Mouse (Mus musculus) megakaryocyte, embryonic 14.5 days (primary cell): Measurements from ENCODE around the gene Gadd45gip1. TPM values are rescaled to one million over a fixed set of nuclear protein-coding genes. Genes with fewer than 3 reads are reported as not detected.

Experiments
- H3K27me3 ChIP-seq: replicated peaks from 2 replicates; pipeline ENCODE3; 2012; ENCODE audit warnings: inconsistent platforms
- H3K36me3 ChIP-seq: replicated peaks from 2 replicates; pipeline ENCODE3; 2012; ENCODE audit warnings: low read length, inconsistent platforms, mixed read lengths
- H3K4me1 ChIP-seq: 2 replicates; pipeline ENCODE4 v1.6.1; 2012; ENCODE audit warnings: inconsistent platforms
- H3K4me3 ChIP-seq: replicated peaks from 2 replicates; pipeline ENCODE3; 2012; ENCODE audit warnings: moderate library complexity, mild to moderate bottlenecking, inconsistent platforms
- H3K9me3 ChIP-seq: 2 replicates; pipeline ENCODE4 v1.6.1; 2012; ENCODE audit warnings: inconsistent platforms
- FLI1 ChIP-seq: IDR thresholded peaks from 2 replicates; pipeline ENCODE4 v1.6.1; 2012; ENCODE audit warnings: low read length, inconsistent platforms, mixed read lengths
- GATA1 ChIP-seq: IDR thresholded peaks from 3 replicates; pipeline ENCODE4 v1.6.1; 2012; ENCODE audit warnings: mixed read lengths, low read length, inconsistent platforms, borderline replicate concordance
- polyA plus RNA-seq: library from polyadenylated mRNA; stranded (reverse); fragments of >175 nt; gene quantifications from 2 replicates; pipeline ENCODE4 v1.2.3, GENCODE M21; 2012; ENCODE audit warnings: low replicate concordance; ENCODE audit not compliant: insufficient read depth

Gene Gadd45gip1
- polyA plus RNA-seq, 1 experiment, result 49.3 TPM

DNA sequence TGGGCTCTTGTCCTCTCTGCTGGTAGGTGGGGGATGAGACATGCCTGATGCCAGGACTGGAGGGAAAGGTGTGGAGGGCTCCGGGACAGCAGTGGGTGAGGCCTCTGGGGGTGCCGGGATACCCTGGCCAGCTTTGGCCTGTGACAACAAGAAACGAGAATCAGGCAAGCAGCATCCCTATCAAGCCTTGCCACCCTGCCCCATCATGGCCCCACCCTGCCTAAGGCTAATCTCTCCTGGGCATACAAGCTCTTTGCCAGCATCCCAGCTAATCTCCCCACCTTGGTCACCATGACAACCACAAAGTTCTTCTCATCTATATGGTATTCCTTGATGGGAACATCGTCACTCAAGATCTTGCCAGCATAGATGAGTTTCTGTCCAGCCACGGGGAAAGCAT is 7.2 kb downstream of the Gadd45gip1 start:
- H3K36me3 ChIP-seq, result peaks cover 82% of the 10 kb centered on the region
- H3K4me1 ChIP-seq, result peaks cover 62% of the 10 kb centered on the region
- no peaks in the 10 kb centered on the region for H3K27me3 ChIP-seq
- no peaks in the 10 kb centered on the region for H3K9me3 ChIP-seq
- H3K4me3 ChIP-seq, result no peak overlapping the region
- no peak for TF ChIP-seq FLI1
- no peak for TF ChIP-seq GATA1

DNA sequence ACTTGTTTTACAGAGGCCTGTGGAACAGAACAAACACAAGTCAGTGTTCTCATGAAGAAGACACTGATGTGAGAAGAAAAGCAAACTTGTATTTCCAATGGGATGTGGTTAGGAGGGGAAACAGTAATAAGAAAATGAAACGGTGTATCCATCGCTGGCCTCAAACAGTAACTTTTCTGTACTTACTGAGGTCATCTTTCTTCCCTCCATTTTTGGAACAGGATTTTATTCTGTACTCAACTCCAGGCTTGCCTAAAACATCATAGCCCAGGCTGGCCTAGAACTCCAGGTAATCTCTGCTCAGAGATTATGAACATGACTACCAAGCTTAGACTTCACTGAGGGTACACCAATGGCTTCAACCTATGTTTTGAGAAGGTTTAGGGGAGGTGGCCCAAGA is 8.1 kb downstream of the Gadd45gip1 start:
- Histone ChIP-seq H3K27me3 (no peaks in the 10 kb centered on the region), H3K4me3 (peak overlapping the region; percentile 97), H3K9me3 (no peaks in the 10 kb centered on the region), H3K36me3 (peaks cover 82% of the 10 kb centered on the region), H3K4me1 (peaks cover 63% of the 10 kb centered on the region)
- no peak for TF ChIP-seq GATA1
- TF ChIP-seq FLI1, result no peak

DNA sequence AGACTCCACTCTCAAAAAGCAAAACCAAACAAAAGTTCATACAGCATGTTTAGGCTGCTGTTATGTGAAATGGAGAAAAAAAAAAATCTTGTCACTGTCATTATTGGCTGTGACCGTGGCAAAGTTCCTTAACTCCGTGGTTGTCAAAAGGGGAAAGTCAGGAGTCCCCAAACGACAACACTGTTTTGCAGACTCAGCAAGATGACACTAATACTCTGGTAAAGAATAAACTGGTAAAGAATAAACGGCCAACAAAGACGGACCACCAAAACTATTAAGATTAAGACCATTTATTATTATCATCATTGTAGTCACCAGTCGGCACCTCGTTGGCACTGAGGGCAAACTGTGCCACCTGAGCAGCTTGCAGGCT is 8.5 kb downstream of the Gadd45gip1 start:
- no peak for TF ChIP-seq FLI1
- no peak for TF ChIP-seq GATA1
- Histone ChIP-seq H3K4me1 (peaks cover 64% of the 10 kb centered on the region), H3K4me3 (peak overlapping the region; percentile 97), H3K36me3 (peaks cover 82% of the 10 kb centered on the region), H3K9me3 (no peaks in the 10 kb centered on the region), H3K27me3 (no peaks in the 10 kb centered on the region)

DNA sequence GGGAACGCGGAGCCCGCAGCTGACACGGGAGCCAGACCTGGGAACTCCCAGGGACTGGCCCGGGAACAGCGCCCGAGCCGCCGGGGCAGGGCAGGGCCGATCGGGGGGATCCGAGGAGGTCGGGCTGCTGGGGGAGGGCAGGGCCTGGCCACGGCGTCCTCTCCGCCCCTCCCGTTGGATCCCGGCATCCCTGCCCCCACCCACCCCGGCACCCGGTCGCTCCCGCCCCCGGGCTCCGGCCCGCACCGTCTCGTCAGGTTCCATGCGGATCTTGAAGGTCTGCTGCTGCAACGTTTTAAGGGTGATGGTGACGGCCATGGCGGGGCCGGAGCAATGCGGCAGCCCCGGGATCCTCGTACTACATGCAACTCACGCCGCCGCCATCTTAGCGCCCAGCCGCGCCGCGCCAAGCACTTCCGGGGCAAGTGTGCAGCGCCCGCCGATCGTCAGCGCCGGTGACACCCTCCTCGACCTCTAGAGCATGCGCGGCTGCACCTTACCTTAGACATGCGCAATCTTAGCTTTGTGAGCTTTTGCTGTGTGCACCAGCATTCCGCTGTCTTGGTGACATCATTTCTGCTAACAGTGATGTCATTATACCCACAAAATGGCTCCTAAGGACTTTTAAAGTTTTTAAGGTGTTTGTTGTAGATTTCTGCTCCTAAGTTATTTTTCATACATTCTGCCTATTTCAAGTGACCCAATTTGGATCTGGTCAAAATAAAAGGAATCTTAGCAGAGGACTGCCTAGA is 9.1 kb downstream of the Gadd45gip1 start, which contains the start of gene Rad23a:
Gene Rad23a (minus strand): TSS at position 418 of the 752 bp plus-strand sequence.
- no peaks in the 10 kb centered on the region for H3K27me3 ChIP-seq
- peak within 1 kb of the TSS; percentile 97 for H3K4me3 ChIP-seq
- H3K4me1 ChIP-seq, result peaks cover 70% of the 10 kb centered on the region
- no peaks in the 10 kb centered on the region for H3K9me3 ChIP-seq
- H3K36me3 ChIP-seq, result peaks cover 82% of the 10 kb centered on the region
- TF ChIP-seq FLI1, result no peak; the same call in 1 of the 2 replicates
- TF ChIP-seq GATA1, result no peak

DNA sequence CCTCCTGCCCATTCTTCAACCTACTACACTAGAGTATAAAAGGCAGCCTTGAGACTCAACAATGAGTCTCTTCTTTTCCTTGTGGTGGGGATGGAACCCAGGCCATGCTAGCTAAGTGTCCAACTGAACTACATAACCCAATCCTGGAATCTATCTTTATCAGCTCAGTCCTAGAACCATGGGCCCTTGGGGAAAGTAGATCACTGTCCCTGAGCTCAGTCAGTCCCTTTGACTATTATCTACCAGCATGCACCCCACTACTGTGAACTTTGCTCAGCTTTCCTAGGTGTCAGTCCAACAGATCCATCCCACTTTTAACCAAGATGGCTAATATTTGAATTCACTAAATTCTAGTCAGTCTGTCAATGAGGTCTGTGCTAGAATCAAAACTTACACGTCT is 10.2 kb downstream of the Gadd45gip1 start:
- Histone ChIP-seq H3K27me3 (no peaks in the 10 kb centered on the region), H3K4me3 (no peak overlapping the region), H3K4me1 (peaks cover 71% of the 10 kb centered on the region), H3K36me3 (peaks cover 78% of the 10 kb centered on the region), H3K9me3 (no peaks in the 10 kb centered on the region)
- no peak for TF ChIP-seq FLI1
- no peak for TF ChIP-seq GATA1

DNA sequence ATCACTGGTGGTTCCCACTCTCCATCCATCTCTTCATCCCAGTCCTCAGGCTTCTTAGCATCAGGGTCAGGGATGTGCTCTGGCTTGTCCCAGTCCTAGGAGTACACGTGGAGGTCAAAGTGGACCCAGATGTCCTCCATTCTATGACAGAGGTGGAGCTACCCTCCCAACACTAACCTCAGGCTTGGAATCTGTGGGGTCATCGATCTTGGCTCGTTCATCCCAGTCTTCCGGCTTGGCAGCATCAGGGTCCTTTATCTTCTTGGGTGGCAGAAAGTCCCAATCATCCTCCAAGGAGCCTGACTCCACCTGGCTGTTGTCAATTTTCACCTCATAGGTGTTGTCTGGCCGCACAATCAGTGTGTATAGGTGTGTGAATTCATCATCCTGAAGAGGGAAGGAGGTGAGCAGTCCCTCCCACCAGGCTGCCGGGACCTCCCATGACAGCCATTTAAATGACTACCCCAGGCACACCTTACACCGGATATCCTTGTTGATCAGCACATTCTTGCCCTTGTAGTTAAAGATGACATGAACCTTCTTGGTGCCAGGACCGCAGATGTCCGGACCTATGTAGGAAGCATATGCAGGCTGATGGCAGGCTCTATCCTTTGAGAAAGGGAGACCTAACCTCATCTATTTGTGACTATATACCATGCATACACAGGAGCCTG is 13.2 kb downstream of the Gadd45gip1 start:
- peaks cover 51% of the 10 kb centered on the region for H3K36me3 ChIP-seq

DNA sequence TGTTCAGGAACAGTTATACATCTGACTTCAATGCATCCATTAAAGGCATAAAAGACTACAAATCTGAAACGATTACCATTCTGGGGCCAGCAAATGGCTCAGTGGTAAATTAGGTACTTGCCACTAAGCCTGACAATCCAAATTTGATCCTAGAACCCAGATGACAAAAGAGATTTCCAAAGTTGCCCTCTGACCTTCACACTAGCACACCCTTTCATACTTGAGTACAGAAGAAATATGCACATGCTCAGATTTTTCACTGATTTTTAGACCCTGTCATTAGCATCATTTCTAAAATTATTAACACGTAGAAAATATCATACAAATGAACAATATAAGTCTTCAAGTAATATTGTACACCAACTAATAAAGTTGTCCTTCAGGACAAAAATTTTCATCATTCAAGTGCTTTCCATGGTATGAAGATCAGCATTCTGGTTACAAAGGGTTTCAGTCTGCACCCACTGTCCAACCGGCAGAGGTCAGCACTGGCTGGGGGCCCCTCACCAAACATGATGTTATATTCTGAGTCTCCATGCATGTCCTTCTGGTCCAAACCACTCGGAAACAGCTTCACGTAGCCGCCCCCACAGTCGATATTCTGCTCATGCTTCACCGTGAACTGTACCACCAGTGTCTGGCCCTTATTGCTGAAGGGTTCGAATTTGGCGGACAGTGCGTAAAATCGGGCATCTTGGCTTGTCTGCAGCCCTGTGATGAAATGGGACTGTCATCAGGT is 14.2 kb downstream of the Gadd45gip1 start:
- Histone ChIP-seq H3K27me3 (no peaks in the 10 kb centered on the region), H3K4me1 (peaks cover 64% of the 10 kb centered on the region), H3K4me3 (peak overlapping the region; percentile 99), H3K36me3 (peaks cover 51% of the 10 kb centered on the region), H3K9me3 (no peaks in the 10 kb centered on the region)
- no peak for TF ChIP-seq FLI1
- no peak for TF ChIP-seq GATA1

More for the DNA sequence above, 13.2 kb downstream of the Gadd45gip1 start:
- H3K4me3 ChIP-seq, result peak overlapping the region; percentile 99
- peaks cover 66% of the 10 kb centered on the region for H3K4me1 ChIP-seq
- H3K9me3 ChIP-seq, result no peaks in the 10 kb centered on the region
- TF ChIP-seq FLI1 (no peak), GATA1 (no peak)
- no peaks in the 10 kb centered on the region for H3K27me3 ChIP-seq

DNA sequence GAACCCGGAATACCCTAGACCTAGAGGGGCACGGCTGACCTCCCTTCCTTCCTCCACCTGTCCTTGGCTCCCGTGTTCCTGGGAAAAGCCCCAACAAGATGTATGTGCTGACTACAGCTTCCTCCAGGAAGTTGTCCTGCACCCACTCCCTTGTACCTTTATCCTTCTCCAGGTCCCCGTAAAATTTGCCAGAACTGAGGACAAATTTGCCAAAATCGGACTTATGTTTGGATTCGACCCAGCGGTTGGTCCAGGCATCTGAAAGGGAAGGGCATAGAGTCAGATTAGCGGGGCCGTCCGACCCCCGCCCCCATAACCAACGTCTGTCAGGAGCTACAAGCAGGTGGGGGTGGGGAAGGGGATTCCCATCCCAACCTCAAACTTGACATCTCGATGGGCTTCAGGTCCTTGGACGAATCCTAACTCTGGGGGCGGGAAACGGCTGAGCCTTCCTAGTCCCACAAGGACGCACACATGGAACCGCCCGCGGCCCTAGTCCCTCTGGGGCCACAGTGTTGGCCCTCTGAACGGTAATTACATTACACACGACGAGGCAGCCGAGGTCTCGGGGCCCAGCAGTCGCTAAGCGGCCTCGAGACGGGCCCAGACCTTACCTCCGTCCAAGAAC is 14.9 kb downstream of the Gadd45gip1 start:
- Histone ChIP-seq H3K4me3 (peak overlapping the region; percentile 99), H3K4me1 (peaks cover 62% of the 10 kb centered on the region), H3K27me3 (no peaks in the 10 kb centered on the region), H3K36me3 (peaks cover 51% of the 10 kb centered on the region), H3K9me3 (no peaks in the 10 kb centered on the region)
- TF ChIP-seq GATA1 (no peak), FLI1 (no peak)

DNA sequence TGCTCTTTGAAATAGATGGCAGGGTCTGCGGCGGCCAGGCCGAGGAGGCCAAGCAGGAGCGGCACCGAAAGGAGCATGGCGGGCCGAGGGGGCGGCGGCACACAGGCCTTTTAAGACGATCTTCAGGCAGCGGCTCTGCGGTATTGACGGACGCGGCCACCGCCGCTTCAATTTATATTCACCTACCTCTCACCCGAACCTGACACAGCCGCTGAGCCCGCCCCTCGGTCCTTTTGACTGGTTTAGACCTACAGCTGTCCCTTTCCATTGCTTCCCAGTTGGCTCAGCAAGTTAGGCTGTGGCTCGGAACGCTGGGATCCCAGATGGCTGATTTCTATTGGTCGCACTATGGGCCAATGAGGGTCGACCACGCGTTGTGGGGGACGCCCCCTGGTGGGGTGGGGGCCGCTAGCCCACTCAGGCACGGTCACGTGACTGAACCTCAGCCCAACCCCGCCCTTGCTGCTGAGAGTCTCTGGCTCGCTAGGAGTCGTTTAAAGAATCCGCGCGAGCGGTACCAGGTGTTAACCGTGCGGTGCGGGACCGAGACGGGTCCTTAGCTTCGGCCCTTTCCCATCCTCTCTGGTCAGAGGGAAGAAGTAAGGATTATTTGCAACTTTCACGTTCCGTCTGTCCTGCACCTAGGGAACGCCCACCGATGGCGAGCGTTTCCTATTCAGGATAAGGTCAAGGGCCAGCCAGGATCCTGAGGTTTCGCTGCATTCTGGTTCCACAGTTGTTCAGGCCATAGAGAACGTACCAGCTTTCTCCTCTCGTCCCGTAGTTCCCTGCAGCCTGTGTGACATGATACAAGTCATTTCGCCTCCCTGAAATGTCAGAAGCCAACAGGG is 15.6 kb downstream of the Gadd45gip1 start, which contains the start of gene Calr:
Gene Calr (minus strand): TSS at position 213 of the 851 bp plus-strand sequence.
- Histone ChIP-seq H3K36me3 (peaks cover 45% of the 10 kb centered on the region), H3K4me3 (peak within 1 kb of the TSS; percentile 99), H3K27me3 (no peaks in the 10 kb centered on the region), H3K9me3 (no peaks in the 10 kb centered on the region), H3K4me1 (peaks cover 55% of the 10 kb centered on the region)
- TF ChIP-seq FLI1 (no peak), GATA1 (no peak)
